8 mouse cellular contexts compared by ENCODE assay signal in genomic region chr11:8405225-8405899, GRCm38 (mm10).
DNase-seq lines count a peak whose midpoint lies in the region; ATAC-seq lines count a peak whose summit lies in the region.

No protein-coding gene starts in this region.

- H3K4me3 ChIP-seq in hindbrain, embryonic 15.5 days = no peak overlapping the region

- no peak overlapping the region for H3K27ac ChIP-seq in hindbrain, embryonic 15.5 days (replicated peaks)

- 29% methylated on average over 18 of the region's 18 CpGs for WGBS in hindbrain, embryonic 15.5 days

- H3K9me3 ChIP-seq in hindbrain, embryonic 15.5 days = no peaks in the 10 kb centered on the region

- no peak overlapping the region for H3K9ac ChIP-seq in hindbrain, embryonic 15.5 days

- no peak overlapping the region for H3K4me2 ChIP-seq in hindbrain, embryonic 15.5 days

- DNase-seq in MN1 (ENCODE audit: low spot score) = peak; percentile 35
- DNase-seq in c-Kit-positive CD71-positive TER-119-negative erythroid progenitor cells, embryonic 14.5 days (ENCODE audit: low read depth) = peak; percentile 17
- DNase-seq in forelimb bud, embryonic 11.5 days (ENCODE audit: low read depth, low spot score) = peak; percentile 79
- DNase-seq in layer of hippocampus, postnatal 25 days (ENCODE audit: extremely low spot score in 1 of 2, low spot score in 1 of 2) = peak; percentile 29 to 77
- peak; percentile 62 to 68 for DNase-seq in lung, postnatal 4 days
- peak; percentile 63 to 75 for DNase-seq in right cerebral cortex, postnatal 36 days (ENCODE audit: low spot score in 2 of 2)

- no peaks in the 10 kb centered on the region for H3K27me3 ChIP-seq in hindbrain, embryonic 15.5 days

- no peaks in the 10 kb centered on the region for H3K4me1 ChIP-seq in hindbrain, embryonic 15.5 days (replicated peaks)

- no peaks in the 10 kb centered on the region for H3K36me3 ChIP-seq in hindbrain, embryonic 15.5 days

- peak; percentile 93 for ATAC-seq in hindbrain, embryonic 15.5 days (ENCODE audit: low FRiP score, low read depth)
- ATAC-seq in erythroid progenitor cell, adult 5-6 weeks (replicated peaks; ENCODE audit: low FRiP score, poor library complexity, severe bottlenecking) = no peak

Comparison
In these comparisons a context has a peak if more than half of its experiments do, and no peak if none do; other contexts are left out.
1. DNase-seq: peak in every context shown above with its lines; median percentile 79 in forelimb bud, embryonic 11.5 days; 69 in right cerebral cortex, postnatal 36 days; 65 in lung, postnatal 4 days; 53 in layer of hippocampus, postnatal 25 days; 35 in MN1; 17 in c-Kit-positive CD71-positive TER-119-negative erythroid progenitor cells, embryonic 14.5 days.